Mouse (Mus musculus) layer of hippocampus, adult 6 months (tissue): ENCODE results near the gene Vps26c. TPM values are rescaled to one million over a fixed set of nuclear protein-coding genes. Genes with fewer than 3 reads are reported as not detected.

ENCODE experiments used
- long read RNA-seq, 2 experiments: library from polyadenylated mRNA; unstranded; transcript quantifications; one replicate each; pipeline ENCODE4 v2.0.0; 2019 to 2020
- polyA plus RNA-seq: library from polyadenylated mRNA; unstranded; fragments of <200 nt; fragmentation: Nextera tagmentation; gene quantifications from 2 replicates; pipeline ENCODE4 v1.2.3, GENCODE M21; 2021

Vps26c gene
- polyA plus RNA-seq, result 29.4 and 34.1 TPM in 2 replicates
- long read RNA-seq, experiment 1, transcript Vps26c-201 (8 exons, 2,547 nt), result major isoform, 67 of 83 reads
- long read RNA-seq, experiment 1, partial matches to known transcripts, result 8 of 83 reads
- long read RNA-seq, experiment 1, other reads (novel, unspliced or antisense), result 8 of 83 reads
- long read RNA-seq, experiment 2, transcript Vps26c-201 (8 exons, 2,547 nt), result major isoform, 301 of 333 reads
- long read RNA-seq, experiment 2, partial matches to known transcripts, result 12 of 333 reads
- long read RNA-seq, experiment 2, other reads (novel, unspliced or antisense), result 19 of 333 reads

GRCm38 (mm10) chr16:94526344-94527151 lies at the start of gene Vps26c:
Gene Vps26c (minus strand): TSS chr16:94526830.

GRCm38 (mm10) chr16:94569229-94570176 lies 42.9 kb upstream of the Vps26c start, which contains the start of gene Dyrk1a:
Gene Dyrk1a (plus strand): TSS chr16:94570010.

Other genes starting within 250 kb of the Vps26c start
- gene Hlcs, start 213.3 kb downstream of the Vps26c start, polyA plus RNA-seq, result 4.5 and 4.7 TPM in 2 replicates
- gene Ripply3, start 198.4 kb downstream of the Vps26c start, polyA plus RNA-seq, result 0.13 and 0.26 TPM in 2 replicates
- gene Ttc3, start 156.2 kb downstream of the Vps26c start, polyA plus RNA-seq, result 436 and 458 TPM in 2 replicates
- 143 and 154 TPM in 2 replicates for gene Pigp, start 155.0 kb downstream of the Vps26c start, polyA plus RNA-seq
- 18.2 and 23.0 TPM in 2 replicates for gene Dyrk1a, start 43.2 kb upstream of the Vps26c start, polyA plus RNA-seq